Comparison of ENCODE assay signal across 30 mouse cellular contexts in genomic region chr3:85246131-85246530, GRCm38 (mm10).
DNase-seq lines count a peak whose midpoint lies in the region; ATAC-seq and TF ChIP-seq lines count a peak whose summit lies in the region.
"Had no signal": no experiment of that assay in that cellular context is flagged by ENCODE, and none has a peak within 500 bp of the region (broad histone marks: within the 10 kb centered on the region; RNA-seq: fewer than 3 reads in every experiment).

No protein-coding gene starts in this region.

- H3K36me3 ChIP-seq in kidney, postnatal 0 days (ENCODE audit: insufficient read depth, low read length), result no peaks in the 10 kb centered on the region
- no peaks in the 10 kb centered on the region for H3K36me3 ChIP-seq in kidney, adult 2 months (ENCODE audit: control insufficient read depth, insufficient read depth, low read length)
- H3K36me3 ChIP-seq in stomach, embryonic 16.5 days (ENCODE audit: control insufficient read depth, insufficient read depth, low read length), result no peaks in the 10 kb centered on the region
- H3K36me3 ChIP-seq in stomach, postnatal 0 days (ENCODE audit: control insufficient read depth, insufficient read depth, low read length), result no peaks in the 10 kb centered on the region
- H3K36me3 ChIP-seq: embryonic facial prominence, embryonic 13.5 days; embryonic facial prominence, embryonic 15.5 days; forebrain, embryonic 10.5 days; forebrain, embryonic 12.5 days; G1E had no signal

- no peak for TF ChIP-seq EP300 in stomach, postnatal 0 days (optimal IDR thresholded peaks at IDR 0.05)

- WGBS in kidney, postnatal 0 days, result 34% methylated on average over 3 of the region's 3 CpGs
- WGBS in kidney, adult 2 months, result 63% methylated on average over 3 of the region's 3 CpGs
- WGBS in stomach, embryonic 16.5 days, result 44% methylated on average over 3 of the region's 3 CpGs
- 32% methylated on average over 3 of the region's 3 CpGs for WGBS in stomach, postnatal 0 days
- WGBS in large intestine, adult 2 months, result 20% methylated on average over 3 of the region's 3 CpGs

- no peak overlapping the region for H3K4me2 ChIP-seq in kidney, postnatal 0 days (ENCODE audit: low read length)
- no peak overlapping the region for H3K4me2 ChIP-seq in stomach, embryonic 16.5 days (ENCODE audit: low read depth, low read length)
- H3K4me2 ChIP-seq in stomach, postnatal 0 days (replicated peaks; ENCODE audit: low read depth), result no peak overlapping the region
- H3K4me2 ChIP-seq: embryonic facial prominence, embryonic 13.5 days; embryonic facial prominence, embryonic 15.5 days; forebrain, embryonic 12.5 days had no signal

- no peak for TF ChIP-seq POLR2A in kidney, adult 2 months (IDR thresholded peaks at IDR 0.05; ENCODE audit: low read depth, low read length)

- H3K27ac ChIP-seq in kidney, postnatal 0 days, result no peak overlapping the region
- no peak overlapping the region for H3K27ac ChIP-seq in kidney, adult 2 months (ENCODE audit: insufficient read depth, low read depth, low read length)
- no peak overlapping the region for H3K27ac ChIP-seq in stomach, embryonic 16.5 days (ENCODE audit: low read length)
- no peak overlapping the region for H3K27ac ChIP-seq in stomach, postnatal 0 days (replicated peaks)
- H3K27ac ChIP-seq: embryonic facial prominence, embryonic 13.5 days; embryonic facial prominence, embryonic 15.5 days; forebrain, embryonic 10.5 days; forebrain, embryonic 12.5 days had no signal

- peak; percentile 69; the same call in 1 of the 2 replicates for ATAC-seq in frontal cortex, adult (ENCODE audit: low TSS enrichment)
- no peak for ATAC-seq in kidney, postnatal 0 days (replicated peaks; ENCODE audit: low FRiP score, low read depth)
- peak; percentile 33; the same call in 1 of the 2 replicates for ATAC-seq in stomach, embryonic 16.5 days (ENCODE audit: insufficient read depth, low FRiP score)
- no peak for ATAC-seq in stomach, postnatal 0 days (ENCODE audit: low FRiP score, low TSS enrichment)
- no peak for ATAC-seq in cerebellum, adult (ENCODE audit: insufficient number of reproducible peaks, low FRiP score, low TSS enrichment)
- ATAC-seq: activated CD4-positive, CD25-positive, alpha-beta regulatory T cell, adult 4 months; CD4-positive, CD25-positive, alpha-beta regulatory T cell, adult 4 months; forebrain, embryonic 14.5 days; forebrain, embryonic 16.5 days; Patski had no signal

- no peak for TF ChIP-seq CTCF in kidney, postnatal 0 days (IDR thresholded peaks at IDR 0.05; ENCODE audit: low read depth)
- TF ChIP-seq CTCF in kidney, adult 2 months (conservative IDR thresholded peaks at IDR 0.05; ENCODE audit: insufficient read depth, insufficient read length, low read depth, low read length), result no peak
- TF ChIP-seq CTCF in stomach, postnatal 0 days (IDR thresholded peaks at IDR 0.05; ENCODE audit: low read depth), result no peak

- no peaks in the 10 kb centered on the region for H3K9me3 ChIP-seq in kidney, postnatal 0 days (replicated peaks; ENCODE audit: low read length)
- H3K9me3 ChIP-seq in stomach, embryonic 16.5 days (replicated peaks; ENCODE audit: control insufficient read depth, low read length), result no peaks in the 10 kb centered on the region
- no peaks in the 10 kb centered on the region for H3K9me3 ChIP-seq in stomach, postnatal 0 days (ENCODE audit: control insufficient read depth, low read length)
- H3K9me3 ChIP-seq: embryonic facial prominence, embryonic 13.5 days; embryonic facial prominence, embryonic 15.5 days; forebrain, embryonic 10.5 days; forebrain, embryonic 12.5 days; G1E had no signal

- H3K4me1 ChIP-seq in kidney, postnatal 0 days (replicated peaks; ENCODE audit: insufficient read depth, low read length), result no peaks in the 10 kb centered on the region
- no peaks in the 10 kb centered on the region for H3K4me1 ChIP-seq in kidney, adult 2 months (ENCODE audit: control insufficient read depth, insufficient read depth, low read length)
- H3K4me1 ChIP-seq in stomach, embryonic 16.5 days (ENCODE audit: control insufficient read depth, insufficient read depth, low read length), result no peaks in the 10 kb centered on the region
- no peaks in the 10 kb centered on the region for H3K4me1 ChIP-seq in stomach, postnatal 0 days (replicated peaks; ENCODE audit: control insufficient read depth, insufficient read depth)
- H3K4me1 ChIP-seq: embryonic facial prominence, embryonic 13.5 days; embryonic facial prominence, embryonic 15.5 days; forebrain, embryonic 10.5 days; forebrain, embryonic 12.5 days had no signal

- H3K9ac ChIP-seq in kidney, postnatal 0 days (ENCODE audit: low read depth, low read length), result no peak overlapping the region
- no peak overlapping the region for H3K9ac ChIP-seq in stomach, embryonic 16.5 days (ENCODE audit: low read length)
- no peak overlapping the region for H3K9ac ChIP-seq in stomach, postnatal 0 days (ENCODE audit: low read length)
- H3K9ac ChIP-seq: embryonic facial prominence, embryonic 13.5 days; embryonic facial prominence, embryonic 15.5 days; forebrain, embryonic 12.5 days had no signal

- DNase-seq in frontal cortex, adult 2 months (ENCODE audit: extremely low spot score in 1 of 2, low spot score in 1 of 2), result no peak
- peak; percentile 50 for DNase-seq in kidney, postnatal 0 days (ENCODE audit: low spot score)
- DNase-seq in kidney, adult 2 months, result no peak
- no peak for DNase-seq in stomach, postnatal 0 days (ENCODE audit: low spot score)
- peak; percentile 24 for DNase-seq in large intestine, adult 2 months (ENCODE audit: low read depth, low spot score)
- DNase-seq: adrenal gland, adult 8-10 months; adrenal gland, postnatal 14 days; adrenal gland, postnatal 36 days; B cell, adult 2 months; cerebellum, adult 11-12 months; cerebellum, adult 2 months; cerebellum, adult 9-10 months; cerebellum, postnatal 14 days; cerebellum, postnatal 36 days; embryo, embryonic 11 days had no signal

- no peaks in the 10 kb centered on the region for H3K27me3 ChIP-seq in kidney, postnatal 0 days (ENCODE audit: insufficient read depth, low read length)
- no peaks in the 10 kb centered on the region for H3K27me3 ChIP-seq in kidney, adult 2 months (replicated peaks; ENCODE audit: control insufficient read depth, insufficient read depth, low read length)
- no peaks in the 10 kb centered on the region for H3K27me3 ChIP-seq in stomach, embryonic 16.5 days (ENCODE audit: control insufficient read depth, insufficient read depth, low read length)
- no peaks in the 10 kb centered on the region for H3K27me3 ChIP-seq in stomach, postnatal 0 days (ENCODE audit: control insufficient read depth, insufficient read depth, low read length)
- H3K27me3 ChIP-seq: CH12.LX; embryonic facial prominence, embryonic 13.5 days; embryonic facial prominence, embryonic 15.5 days; forebrain, embryonic 12.5 days had no signal

- H3K4me3 ChIP-seq in kidney, postnatal 0 days (replicated peaks; ENCODE audit: low read depth, low read length), result no peak overlapping the region
- H3K4me3 ChIP-seq in kidney, adult 2 months (ENCODE audit: insufficient read depth, low read depth, low read length), result no peak overlapping the region
- H3K4me3 ChIP-seq in stomach, embryonic 16.5 days (replicated peaks; ENCODE audit: low read length), result no peak overlapping the region
- no peak overlapping the region for H3K4me3 ChIP-seq in stomach, postnatal 0 days (ENCODE audit: low read depth, low read length)
- H3K4me3 ChIP-seq: embryonic facial prominence, embryonic 13.5 days; embryonic facial prominence, embryonic 15.5 days; erythroblast, embryonic 14.5 days; forebrain, embryonic 10.5 days; forebrain, embryonic 12.5 days had no signal

Comparison
In these comparisons a context has a peak if more than half of its experiments do, and no peak if none do; other contexts are left out.
1. ATAC-seq: peak in frontal cortex, adult (single experiment) and stomach, embryonic 16.5 days (single experiment); none in kidney, postnatal 0 days (single experiment), stomach, postnatal 0 days (single experiment) and cerebellum, adult (single experiment).
2. DNase-seq: peak in kidney, postnatal 0 days (single experiment) and large intestine, adult 2 months (single experiment); none in frontal cortex, adult 2 months (0 of 2), kidney, adult 2 months (single experiment) and stomach, postnatal 0 days (single experiment).